Mouse (Mus musculus) lung, adult 18-20 months (tissue): ENCODE data around the gene 1700042G07Rik.

Experiments used
- DNase-seq, 2 experiments: peaks; one replicate each; pipeline ENCODE4 v3.0.0; 2022; ENCODE audit warnings: mixed read lengths in 2 of 2

1700042G07Rik gene

GRCm38 (mm10) chr4:116164759-116165554, 8.2 kb upstream of the 1700042G07Rik start:
- DNase-seq: peak in 1 of 2 experiments; percentile 68

GRCm38 (mm10) chr4:116165708-116166407, 7.3 kb upstream of the 1700042G07Rik start:
- no peak for DNase-seq

- DNase-seq: peak; percentile 87 to 92
Observed at GRCm38 (mm10) chr4:116167404-116167803, 5.8 kb upstream of the 1700042G07Rik start, which contains the start of gene Tspan1. Tspan1 (minus strand) TSS chr4:116167601.

- DNase-seq: peak; percentile 65 to 84
Observed at GRCm38 (mm10) chr4:116168617-116169352, 4.4 kb upstream of the 1700042G07Rik start.

- DNase-seq: no peak
Observed at GRCm38 (mm10) chr4:116169353-116169672, 3.9 kb upstream of the 1700042G07Rik start.

- DNase-seq: no peak
Observed at GRCm38 (mm10) chr4:116173752-116174151, 580 bp downstream of the 1700042G07Rik start.

- DNase-seq: peak in 1 of 2 experiments; percentile 61
Observed at GRCm38 (mm10) chr4:116174466-116175116, 1.4 kb downstream of the 1700042G07Rik start.

- DNase-seq: no peak
Observed at GRCm38 (mm10) chr4:116175136-116175535, 2.0 kb downstream of the 1700042G07Rik start.

- no peak for DNase-seq
Observed at GRCm38 (mm10) chr4:116175711-116176542, 2.8 kb downstream of the 1700042G07Rik start.

- DNase-seq: peak; percentile 88 to 93
Observed at GRCm38 (mm10) chr4:116176543-116176988, 3.4 kb downstream of the 1700042G07Rik start.

- DNase-seq: peak; percentile 85 to 88
Observed at GRCm38 (mm10) chr4:116177140-116177539, 4.0 kb downstream of the 1700042G07Rik start.

- DNase-seq: no peak
Observed at GRCm38 (mm10) chr4:116182079-116182478, 8.9 kb downstream of the 1700042G07Rik start.

- DNase-seq: peak; percentile 49 to 60
Observed at GRCm38 (mm10) chr4:116182745-116183144, 9.6 kb downstream of the 1700042G07Rik start.

GRCm38 (mm10) chr4:116185083-116185482, 11.9 kb downstream of the 1700042G07Rik start:
- no peak for DNase-seq

- no peak for DNase-seq
Observed at GRCm38 (mm10) chr4:116192286-116192835, 19.2 kb downstream of the 1700042G07Rik start.

- DNase-seq: no peak
Observed at GRCm38 (mm10) chr4:116193583-116194383, 20.6 kb downstream of the 1700042G07Rik start.

- DNase-seq: no peak
Observed at GRCm38 (mm10) chr4:116198422-116198821, 25.2 kb downstream of the 1700042G07Rik start.

GRCm38 (mm10) chr4:116204422-116204821, 31.2 kb downstream of the 1700042G07Rik start:
- no peak for DNase-seq

GRCm38 (mm10) chr4:116206531-116206930, 33.4 kb downstream of the 1700042G07Rik start:
- DNase-seq: no peak

GRCm38 (mm10) chr4:116208891-116209290, 35.7 kb downstream of the 1700042G07Rik start:
- DNase-seq: no peak
